Mouse (Mus musculus): Measurements from ENCODE around the gene Cmklr1. TPM values are rescaled to one million over a fixed set of nuclear protein-coding genes. Genes with fewer than 3 reads are reported as not detected.

The Cmklr1 gene
- total RNA-seq (2014; rRNA removed) (2.7 and 3.6 TPM in 2 replicates), polyA plus RNA-seq (2015; fragmentation: Nextera tagmentation; extraction: Ambion mirVana) (0.63 and 1.1 TPM in 2 replicates)

DNA sequence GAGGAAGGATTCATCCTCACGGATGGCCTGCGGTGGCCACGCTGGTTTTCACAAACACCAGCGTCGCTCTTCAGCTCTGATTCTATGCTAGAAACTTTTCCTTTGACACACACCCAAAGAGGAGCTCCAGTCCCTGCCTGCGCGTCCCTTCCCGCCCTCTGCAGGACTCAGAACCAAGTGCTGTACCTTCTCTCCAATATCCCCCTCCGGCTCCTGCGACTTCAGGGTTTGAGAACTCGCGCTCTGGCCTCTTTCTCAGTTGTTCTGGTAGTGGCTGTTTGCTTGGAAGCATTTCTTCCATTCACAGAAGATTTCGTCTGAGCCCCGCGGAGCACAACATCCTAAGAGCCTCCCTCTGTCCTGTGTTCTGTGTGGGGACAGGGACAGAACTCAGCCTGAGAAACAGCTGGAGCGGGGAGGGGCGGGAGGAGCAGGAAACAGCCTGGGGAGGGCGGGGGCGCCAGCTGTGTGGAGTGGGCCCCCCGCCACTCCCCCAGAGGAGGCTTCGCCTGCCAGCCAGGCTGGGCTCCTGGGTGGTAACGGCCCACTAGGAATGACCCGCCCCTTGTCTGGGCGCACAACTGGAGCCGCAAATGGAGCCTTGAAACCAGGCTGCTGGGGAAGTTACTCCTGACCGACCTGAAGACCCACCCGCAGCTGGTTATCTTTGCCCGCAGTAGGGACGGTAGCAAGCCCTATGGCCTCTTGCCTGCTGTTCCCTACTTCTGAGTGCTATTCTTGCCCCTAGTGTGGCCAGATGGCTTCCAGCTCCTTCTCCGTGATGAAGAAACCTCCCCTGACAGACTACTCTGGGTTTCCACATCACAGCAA lies at the start of gene Cmklr1:
Cmklr1 (minus strand) TSS at position 392 of the 831 bp plus-strand sequence.
- peak within 1 kb of the TSS; percentile 26 for H3K4me2 ChIP-seq (ENCODE audit: low read depth, low read length, poor library complexity, severe bottlenecking)
- WGBS, result 8% methylated on average over 29 of the region's 30 CpGs
- H3K4me3 ChIP-seq (ENCODE audit: low read depth, low read length), result no peak within 1 kb of the TSS
- ATAC-seq (ENCODE audit: low FRiP score), result no peak
- H3K9ac ChIP-seq (replicated peaks; ENCODE audit: low read length, poor library complexity, severe bottlenecking), result no peak within 1 kb of the TSS
- H3K27me3 ChIP-seq (ENCODE audit: insufficient read depth, low read length), result peaks cover 8% of the 10 kb centered on the region; the same call in 1 of the 2 replicates
- peak; percentile 39 for TF ChIP-seq CTCF (IDR thresholded peaks at IDR 0.05)
- no peaks in the 10 kb centered on the region for H3K9me3 ChIP-seq (ENCODE audit: low read length)
- no peak within 1 kb of the TSS for H3K27ac ChIP-seq (ENCODE audit: low read depth, low read length)
- H3K36me3 ChIP-seq (ENCODE audit: insufficient read depth, low read length), result no peaks in the 10 kb centered on the region
- no peak for DNase-seq (ENCODE audit: low spot score)
- no peaks in the 10 kb centered on the region for H3K4me1 ChIP-seq (ENCODE audit: insufficient read depth, low read length)

DNA sequence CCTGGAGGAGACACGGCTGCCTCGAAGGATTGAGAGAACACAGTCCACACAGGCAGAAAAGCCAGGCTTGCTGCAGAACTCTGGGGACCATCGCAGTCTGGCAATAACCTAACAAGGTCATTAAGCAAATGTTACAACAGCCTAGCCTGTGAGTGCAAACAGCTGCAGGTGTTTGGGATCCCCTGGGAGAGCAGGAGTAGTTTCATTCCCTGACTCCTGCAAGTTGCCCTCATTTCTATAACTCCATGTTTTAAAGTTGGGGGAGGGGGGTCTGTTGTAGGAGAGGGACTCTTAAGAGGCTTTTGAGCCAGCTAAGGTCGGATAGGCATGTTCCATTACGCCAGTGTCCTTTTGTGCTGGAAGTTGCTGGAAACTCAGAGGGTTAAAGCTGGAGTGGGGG lies 44.2 kb upstream of the Cmklr1 start:
- Histone ChIP-seq H3K4me1 (ENCODE audit: insufficient read depth, low read length) (peaks cover 12% of the 10 kb centered on the region; the same call in 1 of the 2 replicates), H3K36me3 (ENCODE audit: insufficient read depth, low read length) (no peaks in the 10 kb centered on the region), H3K27me3 (ENCODE audit: insufficient read depth, low read length) (no peaks in the 10 kb centered on the region), H3K4me3 (ENCODE audit: low read depth, low read length) (no peak overlapping the region), H3K9me3 (ENCODE audit: low read length) (no peaks in the 10 kb centered on the region), H3K4me2 (ENCODE audit: low read depth, low read length, poor library complexity, severe bottlenecking) (no peak overlapping the region), H3K9ac (replicated peaks; ENCODE audit: low read length, poor library complexity, severe bottlenecking) (no peak overlapping the region), H3K27ac (ENCODE audit: low read depth, low read length) (peak overlapping the region; percentile 59)
- no peak for TF ChIP-seq CTCF (IDR thresholded peaks at IDR 0.05)
- DNase-seq (ENCODE audit: low spot score) (peak; percentile 51), ATAC-seq (ENCODE audit: low FRiP score) (no peak)
- 30% methylated on average over 5 of the region's 5 CpGs for WGBS

DNA sequence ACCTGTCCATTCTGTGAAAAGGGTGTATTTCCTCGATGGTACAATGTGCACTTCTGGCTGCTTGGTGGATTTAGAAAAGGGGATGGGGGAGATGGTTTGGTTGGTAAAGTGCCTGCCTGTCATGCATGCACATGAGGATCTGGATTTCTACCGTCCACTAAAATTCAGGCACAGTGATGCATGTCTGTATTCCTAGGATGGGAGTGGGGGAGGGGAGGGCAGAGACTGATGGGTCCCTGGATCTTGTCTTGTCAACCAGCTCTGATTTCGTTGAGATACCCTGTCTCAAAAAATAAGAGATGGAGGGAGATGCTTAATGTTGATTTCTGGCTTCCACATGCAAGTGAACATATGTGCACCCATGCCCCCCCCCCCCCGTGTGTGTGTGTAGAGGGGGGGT lies 43.8 kb upstream of the Cmklr1 start:
- H3K9ac ChIP-seq (replicated peaks; ENCODE audit: low read length, poor library complexity, severe bottlenecking), result no peak overlapping the region
- peak overlapping the region; percentile 59 for H3K27ac ChIP-seq (ENCODE audit: low read depth, low read length)

DNA sequence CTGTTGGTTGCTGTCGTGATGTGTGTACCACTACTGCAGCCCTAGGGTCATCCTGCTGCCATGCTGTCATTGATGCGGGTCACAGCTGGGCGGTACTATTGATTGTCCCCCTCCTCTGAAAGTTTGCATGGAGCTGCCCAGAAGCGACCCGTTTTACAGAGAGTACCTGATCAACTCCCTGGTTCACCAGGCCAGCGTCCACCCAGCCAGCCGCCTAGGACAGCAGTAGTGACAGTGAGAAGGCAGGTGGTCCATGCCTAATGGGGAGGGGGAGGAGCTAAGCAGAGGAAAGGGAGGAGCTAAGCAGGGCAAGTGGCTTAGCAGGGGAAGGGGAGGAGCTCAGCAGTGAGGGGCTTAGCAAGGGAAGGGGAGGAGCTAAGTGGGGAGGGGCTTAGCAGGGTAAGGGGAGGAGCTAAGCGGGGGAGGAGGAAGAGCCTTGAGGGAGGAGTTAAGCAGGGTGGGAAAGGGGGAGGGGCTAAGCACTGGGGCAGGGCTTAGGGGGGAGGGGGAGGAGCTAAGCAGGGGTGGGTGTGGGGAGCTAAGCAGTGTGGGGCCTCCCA lies 43.0 kb upstream of the Cmklr1 start:
- no peaks in the 10 kb centered on the region for H3K9me3 ChIP-seq (ENCODE audit: low read length)
- no peaks in the 10 kb centered on the region for H3K36me3 ChIP-seq (ENCODE audit: insufficient read depth, low read length)
- no peak overlapping the region for H3K4me3 ChIP-seq (ENCODE audit: low read depth, low read length)
- H3K9ac ChIP-seq (replicated peaks; ENCODE audit: low read length, poor library complexity, severe bottlenecking), result no peak overlapping the region
- no peaks in the 10 kb centered on the region for H3K27me3 ChIP-seq (ENCODE audit: insufficient read depth, low read length)
- no peak overlapping the region for H3K27ac ChIP-seq (ENCODE audit: low read depth, low read length)
- WGBS, result 86% methylated on average over 8 of the region's 8 CpGs
- H3K4me1 ChIP-seq (ENCODE audit: insufficient read depth, low read length), result peaks cover 12% of the 10 kb centered on the region; the same call in 1 of the 2 replicates
- TF ChIP-seq CTCF (IDR thresholded peaks at IDR 0.05), result no peak
- DNase-seq (ENCODE audit: low spot score) (no peak), ATAC-seq (ENCODE audit: low FRiP score) (no peak)
- H3K4me2 ChIP-seq (ENCODE audit: low read depth, low read length, poor library complexity, severe bottlenecking), result no peak overlapping the region

More for the DNA sequence above, 43.8 kb upstream of the Cmklr1 start:
- no peak for TF ChIP-seq CTCF (IDR thresholded peaks at IDR 0.05)
- no peak overlapping the region for H3K4me3 ChIP-seq (ENCODE audit: low read depth, low read length)
- H3K4me2 ChIP-seq (ENCODE audit: low read depth, low read length, poor library complexity, severe bottlenecking), result no peak overlapping the region
- no peaks in the 10 kb centered on the region for H3K9me3 ChIP-seq (ENCODE audit: low read length)
- ATAC-seq (ENCODE audit: low FRiP score), result no peak
- WGBS, result 56% methylated on average over 4 of the region's 4 CpGs
- no peaks in the 10 kb centered on the region for H3K27me3 ChIP-seq (ENCODE audit: insufficient read depth, low read length)
- DNase-seq (ENCODE audit: low spot score), result no peak
- peaks cover 12% of the 10 kb centered on the region; the same call in 1 of the 2 replicates for H3K4me1 ChIP-seq (ENCODE audit: insufficient read depth, low read length)
- H3K36me3 ChIP-seq (ENCODE audit: insufficient read depth, low read length), result no peaks in the 10 kb centered on the region

DNA sequence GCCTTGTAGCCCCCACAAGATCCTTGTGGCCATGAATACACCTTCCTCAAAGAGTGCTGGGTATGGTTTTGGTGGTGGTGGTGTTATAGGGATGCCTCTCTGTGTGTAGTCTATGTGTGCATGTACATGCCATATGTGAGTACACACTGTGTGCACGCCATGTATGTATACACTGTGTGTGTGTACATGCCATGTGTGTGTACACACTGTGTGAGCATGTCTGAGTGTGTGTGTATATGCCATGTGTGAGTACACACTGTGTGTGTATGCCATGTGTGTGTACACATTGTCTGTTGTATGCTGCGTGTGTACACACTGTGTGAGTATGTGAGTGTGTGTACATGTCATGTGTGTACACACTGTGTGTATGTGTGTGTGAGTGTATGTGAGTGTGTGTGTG lies 40.6 kb upstream of the Cmklr1 start:
- H3K27ac ChIP-seq (ENCODE audit: low read depth, low read length), result no peak overlapping the region
- no peak overlapping the region for H3K4me3 ChIP-seq (ENCODE audit: low read depth, low read length)
- no peak overlapping the region for H3K9ac ChIP-seq (replicated peaks; ENCODE audit: low read length, poor library complexity, severe bottlenecking)
- no peak for TF ChIP-seq CTCF (IDR thresholded peaks at IDR 0.05)
- H3K4me2 ChIP-seq (ENCODE audit: low read depth, low read length, poor library complexity, severe bottlenecking), result no peak overlapping the region
- no peaks in the 10 kb centered on the region for H3K36me3 ChIP-seq (ENCODE audit: insufficient read depth, low read length)
- WGBS, result 82% methylated on average over 2 of the region's 2 CpGs
- peaks cover 12% of the 10 kb centered on the region; the same call in 1 of the 2 replicates for H3K4me1 ChIP-seq (ENCODE audit: insufficient read depth, low read length)
- ATAC-seq (ENCODE audit: low FRiP score), result peak; percentile 21; the same call in 1 of the 2 replicates
- no peaks in the 10 kb centered on the region for H3K27me3 ChIP-seq (ENCODE audit: insufficient read depth, low read length)
- no peak for DNase-seq (ENCODE audit: low spot score)
- H3K9me3 ChIP-seq (ENCODE audit: low read length), result no peaks in the 10 kb centered on the region
